In genomic region chr4:86911576-86912341, GRCm38 (mm10) we compare ENCODE assay signal across 9 mouse cellular contexts. TPM values are rescaled to one million over a fixed set of nuclear protein-coding genes. Genes with fewer than 3 reads are reported as not detected.
DNase-seq lines count a peak whose midpoint lies in the region; ATAC-seq and TF ChIP-seq lines count a peak whose summit lies in the region.
"Had no signal": no experiment of that assay in that cellular context is flagged by ENCODE, and none has a peak within 500 bp of the region (broad histone marks: within the 10 kb centered on the region; RNA-seq: fewer than 3 reads in every experiment).

No protein-coding gene starts in this region.

- H3K27me3 ChIP-seq in kidney, embryonic 15.5 days = no peaks in the 10 kb centered on the region
- no peaks in the 10 kb centered on the region for H3K27me3 ChIP-seq in kidney, adult 2 months (replicated peaks; ENCODE audit: control insufficient read depth, insufficient read depth, low read length)
- H3K27me3 ChIP-seq in embryonic facial prominence, embryonic 15.5 days = no peaks in the 10 kb centered on the region
- H3K27me3 ChIP-seq in limb, embryonic 15.5 days = no peaks in the 10 kb centered on the region

- peaks cover 10% of the 10 kb centered on the region for H3K4me1 ChIP-seq in kidney, embryonic 15.5 days
- no peaks in the 10 kb centered on the region for H3K4me1 ChIP-seq in kidney, adult 2 months (ENCODE audit: control insufficient read depth, insufficient read depth, low read length)
- peaks cover 7% of the 10 kb centered on the region; the same call in 1 of the 2 replicates for H3K4me1 ChIP-seq in embryonic facial prominence, embryonic 15.5 days
- peaks cover 10% of the 10 kb centered on the region for H3K4me1 ChIP-seq in limb, embryonic 15.5 days

- intact Hi-C loops in left cerebral cortex, adult 2 months (cut with DNase I) = no loop called here

- H3K9me3 ChIP-seq in kidney, embryonic 15.5 days (replicated peaks) = no peaks in the 10 kb centered on the region
- H3K9me3 ChIP-seq in embryonic facial prominence, embryonic 15.5 days (replicated peaks) = no peaks in the 10 kb centered on the region
- H3K9me3 ChIP-seq in limb, embryonic 15.5 days = no peaks in the 10 kb centered on the region

- ATAC-seq in kidney, embryonic 15.5 days (replicated peaks; ENCODE audit: low FRiP score) = peak; percentile 67
- peak; percentile 69; the same call in 1 of the 2 replicates for ATAC-seq in embryonic facial prominence, embryonic 15.5 days (ENCODE audit: insufficient number of reproducible peaks, low FRiP score, low TSS enrichment, low read depth)
- no peak for ATAC-seq in limb, embryonic 15.5 days (ENCODE audit: insufficient number of reproducible peaks, low FRiP score, low TSS enrichment, low read depth)

- peaks cover 4% of the 10 kb centered on the region for H3K36me3 ChIP-seq in kidney, embryonic 15.5 days
- H3K36me3 ChIP-seq in kidney, adult 2 months (ENCODE audit: control insufficient read depth, insufficient read depth, low read length) = no peaks in the 10 kb centered on the region
- H3K36me3 ChIP-seq in embryonic facial prominence, embryonic 15.5 days = no peaks in the 10 kb centered on the region
- H3K36me3 ChIP-seq in limb, embryonic 15.5 days = no peaks in the 10 kb centered on the region

- no peak for TF ChIP-seq CTCF in kidney, adult 2 months (conservative IDR thresholded peaks at IDR 0.05; ENCODE audit: insufficient read depth, insufficient read length, low read depth, low read length)
- no peak for TF ChIP-seq CTCF in left cerebral cortex, adult 2 months (IDR thresholded peaks at IDR 0.05)

- no peak overlapping the region for H3K27ac ChIP-seq in kidney, embryonic 15.5 days
- no peak overlapping the region for H3K27ac ChIP-seq in kidney, adult 2 months (ENCODE audit: insufficient read depth, low read depth, low read length)
- no peak overlapping the region for H3K27ac ChIP-seq in embryonic facial prominence, embryonic 15.5 days (replicated peaks)
- H3K27ac ChIP-seq in limb, embryonic 15.5 days = peak overlapping the region; percentile 24; the same call in 1 of the 2 replicates
- H3K27ac ChIP-seq in left cerebral cortex, adult 2 months = no peak overlapping the region
- H3K27ac ChIP-seq: layer of hippocampus, adult 2 months had no signal

- peak overlapping the region; percentile 34 for H3K4me2 ChIP-seq in kidney, embryonic 15.5 days
- peak overlapping the region; percentile 25 for H3K4me2 ChIP-seq in embryonic facial prominence, embryonic 15.5 days (replicated peaks)
- peak overlapping the region; percentile 34; the same call in 1 of the 2 replicates for H3K4me2 ChIP-seq in limb, embryonic 15.5 days

- DNase-seq in kidney, adult 2 months = no peak
- DNase-seq in NIH3T3 (ENCODE audit: low read depth) = peak; percentile 22
- no peak for DNase-seq in left cerebral cortex, adult 2 months (ENCODE audit: extremely low spot score in 1 of 2, low spot score in 2 of 2)
- DNase-seq in right cerebral cortex, adult 2 months (ENCODE audit: low spot score in 2 of 2) = no peak
- DNase-seq in left cerebral cortex, adult 11 months (ENCODE audit: low spot score) = no peak

- no peak for TF ChIP-seq POLR2A in kidney, adult 2 months (IDR thresholded peaks at IDR 0.05; ENCODE audit: low read depth, low read length)

- no peak overlapping the region for H3K9ac ChIP-seq in kidney, embryonic 15.5 days
- no peak overlapping the region for H3K9ac ChIP-seq in embryonic facial prominence, embryonic 15.5 days
- H3K9ac ChIP-seq in limb, embryonic 15.5 days = 0 out of 2 replicates have a peak overlapping the region, but pooled peaks have one; percentile 17

- H3K4me3 ChIP-seq in kidney, embryonic 15.5 days (replicated peaks) = no peak overlapping the region
- no peak overlapping the region for H3K4me3 ChIP-seq in kidney, adult 2 months (ENCODE audit: insufficient read depth, low read depth, low read length)
- H3K4me3 ChIP-seq in embryonic facial prominence, embryonic 15.5 days (replicated peaks) = 0 out of 2 replicates have a peak overlapping the region, but pooled peaks have one; percentile 3
- no peak overlapping the region for H3K4me3 ChIP-seq in limb, embryonic 15.5 days
- no peak overlapping the region for H3K4me3 ChIP-seq in left cerebral cortex, adult 2 months
- H3K4me3 ChIP-seq: layer of hippocampus, adult 2 months had no signal

- 22% methylated on average over 18 of the region's 18 CpGs for WGBS in kidney, embryonic 15.5 days
- WGBS in kidney, adult 2 months = 33% methylated on average over 18 of the region's 18 CpGs
- WGBS in embryonic facial prominence, embryonic 15.5 days = 15% methylated on average over 18 of the region's 18 CpGs
- 12% methylated on average over 18 of the region's 18 CpGs for WGBS in limb, embryonic 15.5 days

RNA-seq across cellular contexts. Expression of gene Acer2, which starts 37.6 kb away (rescaled TPM):
- 37.3 and 37.9 TPM in 2 replicates for polyA plus RNA-seq in kidney, embryonic 15.5 days (2015; fragmentation: Nextera tagmentation; extraction: Ambion mirVana)
- polyA plus RNA-seq in kidney, adult 2 months (2012; rRNA removed) = 28.0 and 35.0 TPM in 2 replicates
- 16.0 and 16.3 TPM in 2 replicates for polyA plus RNA-seq in embryonic facial prominence, embryonic 15.5 days (2015; fragmentation: Nextera tagmentation; extraction: Ambion mirVana)
- polyA plus RNA-seq in limb, embryonic 15.5 days (2015; fragmentation: Nextera tagmentation; extraction: Ambion mirVana) = 14.5 and 16.3 TPM in 2 replicates
- total RNA-seq in left cerebral cortex, adult 2 months (2021) = 1 to 10 TPM; 6.7 to 8.1 TPM

RNA-seq across cellular contexts. Expression of gene Rps6, which starts 54.5 kb away (rescaled TPM):
- polyA plus RNA-seq in kidney, embryonic 15.5 days (2015; fragmentation: Nextera tagmentation; extraction: Ambion mirVana) = 768 and 806 TPM in 2 replicates
- polyA plus RNA-seq in kidney, adult 2 months (2012; rRNA removed) = 429 and 521 TPM in 2 replicates
- 702 and 729 TPM in 2 replicates for polyA plus RNA-seq in embryonic facial prominence, embryonic 15.5 days (2015; fragmentation: Nextera tagmentation; extraction: Ambion mirVana)
- polyA plus RNA-seq in limb, embryonic 15.5 days (2015; fragmentation: Nextera tagmentation; extraction: Ambion mirVana) = 673 and 748 TPM in 2 replicates
- 100 to 1,000 TPM; 381 to 396 TPM for total RNA-seq in left cerebral cortex, adult 2 months (2021)
